Mouse (Mus musculus): ENCODE data around the gene Mrpl33.

DNA sequence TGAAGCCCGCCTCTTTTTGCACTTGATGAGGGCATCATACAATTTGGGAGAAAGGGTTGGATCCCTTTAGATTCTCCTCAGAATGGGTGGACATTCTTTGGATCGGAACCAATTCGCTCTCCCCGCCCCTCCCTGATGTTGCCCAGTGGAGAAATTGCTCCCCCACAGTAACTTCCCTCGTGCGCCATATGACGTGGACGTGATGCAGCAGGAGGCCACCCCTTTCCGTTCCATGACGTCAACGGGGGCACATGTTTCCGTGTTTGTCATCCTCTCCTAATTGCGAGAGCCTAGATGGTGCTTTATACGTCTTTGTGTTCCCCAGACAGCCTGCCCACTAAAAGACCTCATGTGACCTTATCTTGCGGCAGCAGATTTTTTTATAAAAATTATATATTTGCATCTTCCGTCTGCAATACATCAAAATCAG is 101.6 kb downstream of the Mrpl33 start:
- no peak for TF ChIP-seq CTCF (IDR thresholded peaks at IDR 0.05; ENCODE audit: low read depth, low read length)
- TF ChIP-seq POLR2A (IDR thresholded peaks at IDR 0.05; ENCODE audit: borderline replicate concordance, low read depth, low read length), result no peak

Measured in bone marrow macrophage, adult 2 months (primary cell).